Mouse (Mus musculus): Measurements from ENCODE around the gene Srgap2. TPM values are rescaled to one million over a fixed set of nuclear protein-coding genes. Genes with fewer than 3 reads are reported as not detected.
A peak's percentile ranks its signal among the peaks of the same experiment; 100 is the strongest.

Gene Srgap2
- polyA plus RNA-seq, 1 experiment from 2014 or later = 17.7 TPM

DNA sequence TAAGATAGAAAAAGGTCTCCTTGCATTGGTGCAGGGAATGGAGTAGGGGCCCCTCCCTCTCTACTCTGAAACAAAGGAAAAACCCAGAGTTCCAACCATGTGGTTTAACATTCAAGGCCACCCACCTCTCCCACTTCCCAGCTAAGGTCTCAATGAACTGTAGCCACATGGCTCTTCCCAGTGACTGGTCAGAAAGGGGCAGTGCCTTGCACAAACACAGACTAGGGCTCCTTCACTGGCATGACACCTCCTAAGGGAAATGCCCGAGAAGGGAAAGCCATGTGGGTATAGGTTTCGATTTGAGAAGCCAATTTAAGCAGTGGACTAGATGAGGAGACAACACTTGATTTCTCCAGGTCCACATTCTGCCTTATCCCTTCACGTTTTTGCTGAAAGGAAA, 3.4 kb downstream of the Srgap2 start:
- Histone ChIP-seq H3K9me3 (no peaks in the 10 kb centered on the region), H3K36me3 (no peaks in the 10 kb centered on the region), H3K4me1 (replicated peaks) (peaks cover 55% of the 10 kb centered on the region), H3K4me2 (peak overlapping the region; percentile 92), H3K4me3 (peak overlapping the region; percentile 77), H3K27ac (no peak overlapping the region), H3K27me3 (no peaks in the 10 kb centered on the region), H3K9ac (peak overlapping the region; percentile 87)
- 33% methylated on average over 3 of the region's 3 CpGs for WGBS
- no peak for ATAC-seq (ENCODE audit: low FRiP score)

DNA sequence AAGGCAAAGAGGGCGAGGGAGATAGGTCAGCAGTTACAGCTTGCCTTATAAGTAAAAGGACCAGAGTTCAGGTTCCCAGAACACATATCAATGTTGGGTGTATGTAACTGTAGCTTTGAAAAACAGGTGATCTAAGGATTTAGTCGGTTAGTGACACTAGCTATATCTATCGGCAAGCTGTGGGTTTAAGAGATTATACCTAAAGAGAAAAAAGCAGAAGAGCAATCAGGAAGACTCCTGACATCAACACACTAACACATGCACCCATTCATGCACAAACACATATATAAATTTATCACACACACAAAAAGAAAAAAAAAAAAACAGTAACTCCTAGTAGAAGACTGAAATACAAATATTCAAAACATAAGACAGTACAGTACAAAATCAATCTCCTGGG, 10.6 kb downstream of the Srgap2 start:
- H3K27me3 ChIP-seq = no peaks in the 10 kb centered on the region
- no peak overlapping the region for H3K27ac ChIP-seq
- no peaks in the 10 kb centered on the region for H3K9me3 ChIP-seq
- H3K36me3 ChIP-seq = no peaks in the 10 kb centered on the region
- no peak overlapping the region for H3K4me3 ChIP-seq
- WGBS = 94% methylated on average over 3 of the region's 3 CpGs
- no peak overlapping the region for H3K4me2 ChIP-seq
- no peak overlapping the region for H3K9ac ChIP-seq
- ATAC-seq (ENCODE audit: low FRiP score) = no peak
- peaks cover 16% of the 10 kb centered on the region for H3K4me1 ChIP-seq (replicated peaks)

DNA sequence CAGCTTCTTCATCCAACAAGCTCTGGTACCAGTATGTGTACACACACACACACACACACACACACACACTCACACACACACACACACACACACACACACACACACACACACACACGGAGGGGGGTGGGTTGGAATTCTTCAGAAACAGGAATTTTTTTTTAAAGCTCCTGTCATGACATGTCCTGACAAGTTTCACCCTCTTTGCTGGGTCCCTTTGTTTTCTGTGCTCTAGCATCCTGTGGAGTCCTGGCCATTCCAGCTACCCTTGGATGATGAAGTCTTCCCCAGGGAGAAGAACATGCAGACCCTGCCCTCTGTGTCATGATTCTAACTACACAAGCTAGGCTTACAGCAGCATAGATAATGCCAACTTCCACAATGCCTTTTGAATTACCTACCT, 13.0 kb downstream of the Srgap2 start:
- Histone ChIP-seq H3K4me1 (replicated peaks) (0 out of 2 replicates have a peak, but pooled peaks cover 3% of the 10 kb centered on the region), H3K27ac (no peak overlapping the region), H3K27me3 (no peaks in the 10 kb centered on the region), H3K36me3 (no peaks in the 10 kb centered on the region), H3K9ac (no peak overlapping the region), H3K4me2 (no peak overlapping the region), H3K9me3 (no peaks in the 10 kb centered on the region), H3K4me3 (no peak overlapping the region)
- no peak for ATAC-seq (ENCODE audit: low FRiP score)
- WGBS = 83% methylated on average over 1 of the region's 1 CpGs

DNA sequence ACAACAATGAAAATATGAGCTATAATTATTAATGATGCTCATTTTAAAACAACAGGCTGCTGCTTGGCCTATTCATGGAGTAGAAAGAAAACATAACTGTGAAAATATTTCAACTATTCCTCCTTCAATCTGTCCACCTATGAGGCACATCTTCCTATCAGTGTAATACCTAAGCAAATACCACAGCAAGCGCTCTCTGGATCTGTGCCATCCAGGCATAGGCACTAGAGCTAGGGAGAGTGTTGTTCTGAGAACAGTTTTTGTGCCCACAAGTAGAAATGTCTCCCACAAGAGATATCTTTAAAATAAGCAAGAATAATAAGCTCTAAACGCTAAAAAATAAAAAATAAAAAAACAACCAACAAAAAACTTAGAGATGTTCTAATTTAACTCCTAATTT, 14.0 kb downstream of the Srgap2 start:
- no peaks in the 10 kb centered on the region for H3K9me3 ChIP-seq
- no peak for ATAC-seq (ENCODE audit: low FRiP score)
- H3K4me3 ChIP-seq = no peak overlapping the region
- no peak overlapping the region for H3K9ac ChIP-seq
- 0 out of 2 replicates have a peak, but pooled peaks cover 3% of the 10 kb centered on the region for H3K4me1 ChIP-seq (replicated peaks)
- H3K27ac ChIP-seq = no peak overlapping the region
- no peak overlapping the region for H3K4me2 ChIP-seq
- 94% methylated on average over 2 of the region's 2 CpGs for WGBS
- no peaks in the 10 kb centered on the region for H3K36me3 ChIP-seq
- H3K27me3 ChIP-seq = no peaks in the 10 kb centered on the region

DNA sequence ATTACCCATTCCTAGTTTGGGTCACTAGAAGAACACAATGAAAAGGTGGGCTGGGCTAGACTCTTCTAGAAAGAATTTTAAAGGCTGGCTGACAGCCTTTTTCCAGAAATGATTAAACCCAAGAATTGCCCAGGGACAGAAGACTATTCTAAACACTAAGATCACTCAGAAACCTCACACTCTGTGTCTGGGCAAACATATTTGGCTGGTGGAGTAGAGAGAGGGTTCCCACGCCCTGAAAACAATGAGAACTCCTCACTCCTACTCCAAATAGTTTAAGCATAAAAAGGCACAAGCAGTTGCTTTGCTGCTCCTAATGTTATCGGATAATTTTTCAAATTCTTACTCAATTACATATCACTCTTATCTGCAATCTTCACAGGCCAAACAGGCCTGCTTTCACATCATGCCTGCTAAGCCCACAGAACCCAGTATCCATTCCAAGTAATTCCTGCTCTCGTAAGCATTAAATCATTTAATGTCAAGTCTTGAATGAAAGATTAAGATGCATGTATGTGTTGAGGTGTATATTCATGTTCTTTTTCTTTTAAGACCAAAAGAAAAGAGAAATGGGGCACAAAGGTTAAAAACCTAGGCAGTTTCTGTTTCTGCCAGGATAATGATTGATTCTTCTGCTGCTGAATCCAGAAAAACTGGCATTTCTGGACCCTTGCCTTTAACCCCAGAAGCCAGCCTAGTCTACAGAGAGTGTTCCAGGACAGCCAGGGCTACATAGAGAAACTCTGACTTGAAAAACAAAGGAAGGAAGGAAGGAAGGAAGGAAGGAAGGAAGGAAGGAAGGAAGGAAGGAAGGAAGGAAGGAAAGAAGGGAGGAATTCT, 15.3 kb downstream of the Srgap2 start:
- 0 out of 2 replicates have a peak, but pooled peaks cover 3% of the 10 kb centered on the region for H3K4me1 ChIP-seq (replicated peaks)
- 76% methylated on average over 3 of the region's 3 CpGs for whole genome bisulfite sequencing
- no peaks in the 10 kb centered on the region for H3K9me3 ChIP-seq
- no peaks in the 10 kb centered on the region for H3K27me3 ChIP-seq
- no peak overlapping the region for H3K9ac ChIP-seq
- ATAC-seq (ENCODE audit: low FRiP score) = no peak
- no peak overlapping the region for H3K27ac ChIP-seq
- H3K36me3 ChIP-seq = no peaks in the 10 kb centered on the region
- H3K4me2 ChIP-seq = no peak overlapping the region
- no peak overlapping the region for H3K4me3 ChIP-seq

DNA sequence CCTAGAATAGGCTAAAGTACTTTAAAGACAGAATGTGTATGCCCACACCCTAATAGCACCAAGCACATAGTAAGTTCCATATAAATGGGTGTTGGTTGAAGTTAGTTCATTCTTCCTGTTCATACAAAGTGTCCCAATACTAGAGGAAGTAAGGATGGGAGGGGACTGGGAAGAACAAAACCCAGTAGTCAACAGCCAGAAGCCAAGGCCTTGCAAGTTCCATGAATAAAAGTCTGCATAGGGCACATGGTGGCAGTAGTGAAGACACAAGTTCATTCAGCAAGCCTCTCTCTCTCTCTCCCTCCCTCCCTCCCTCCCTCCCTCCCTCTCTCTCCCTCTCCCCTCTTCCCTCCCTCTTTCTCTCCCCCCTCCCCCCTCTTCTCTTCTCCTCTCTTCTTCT, 16.0 kb downstream of the Srgap2 start:
- H3K4me3 ChIP-seq = no peak overlapping the region
- H3K9ac ChIP-seq = no peak overlapping the region
- ATAC-seq (ENCODE audit: low FRiP score) = no peak
- H3K4me1 ChIP-seq (replicated peaks) = 0 out of 2 replicates have a peak, but pooled peaks cover 3% of the 10 kb centered on the region
- H3K27me3 ChIP-seq = no peaks in the 10 kb centered on the region
- H3K27ac ChIP-seq = no peak overlapping the region
- H3K36me3 ChIP-seq = no peaks in the 10 kb centered on the region
- no peak overlapping the region for H3K4me2 ChIP-seq
- no peaks in the 10 kb centered on the region for H3K9me3 ChIP-seq

DNA sequence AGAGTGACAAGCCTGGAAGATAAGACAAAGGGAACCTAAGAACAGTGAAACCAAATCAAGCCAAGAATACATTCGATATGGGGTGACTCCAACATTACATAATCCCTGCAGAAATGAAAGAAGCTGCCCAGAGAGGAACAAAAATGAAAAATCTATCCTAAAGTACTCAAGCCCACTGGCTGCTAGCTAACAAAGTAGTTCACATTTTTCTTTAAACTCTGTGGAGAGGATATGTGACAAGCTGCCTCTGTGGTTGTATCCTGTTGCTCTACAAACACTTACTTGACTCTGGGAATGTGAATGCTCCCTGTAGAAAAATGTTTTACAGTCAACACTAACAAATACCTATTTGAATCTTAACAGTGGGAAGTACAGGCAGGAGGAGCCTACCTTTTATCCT, 25.5 kb downstream of the Srgap2 start:
- Histone ChIP-seq H3K4me3 (no peak overlapping the region), H3K27me3 (no peaks in the 10 kb centered on the region), H3K9me3 (no peaks in the 10 kb centered on the region), H3K4me1 (replicated peaks) (no peaks in the 10 kb centered on the region), H3K27ac (no peak overlapping the region), H3K4me2 (no peak overlapping the region), H3K36me3 (no peaks in the 10 kb centered on the region), H3K9ac (no peak overlapping the region)
- ATAC-seq (ENCODE audit: low FRiP score) = no peak
- WGBS = 87% methylated on average over 1 of the region's 1 CpGs

DNA sequence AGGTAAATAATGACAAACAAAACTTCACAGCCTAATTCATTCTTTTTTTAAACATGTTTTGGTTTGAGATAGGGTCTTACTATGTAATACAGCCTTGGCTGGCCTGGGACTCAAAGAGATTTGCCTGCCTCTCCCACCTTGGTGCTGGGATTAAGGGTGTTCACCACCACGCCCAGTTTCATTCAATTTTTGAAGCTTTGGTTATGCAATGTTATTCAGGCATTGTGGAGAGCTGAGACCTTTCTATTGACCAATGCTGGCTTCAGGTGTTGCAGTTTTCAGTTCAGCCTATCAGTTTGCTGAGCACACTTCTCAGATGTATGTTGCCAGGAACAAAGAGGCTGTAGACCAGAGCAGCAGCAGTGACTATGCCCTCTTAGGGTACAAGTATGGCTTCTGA, 28.9 kb downstream of the Srgap2 start:
- 97% methylated on average over 1 of the region's 1 CpGs for WGBS
- no peak overlapping the region for H3K27ac ChIP-seq
- no peak overlapping the region for H3K9ac ChIP-seq
- no peak for ATAC-seq (ENCODE audit: low FRiP score)
- no peaks in the 10 kb centered on the region for H3K36me3 ChIP-seq
- no peak overlapping the region for H3K4me2 ChIP-seq
- H3K9me3 ChIP-seq = no peaks in the 10 kb centered on the region
- H3K4me1 ChIP-seq (replicated peaks) = 0 out of 2 replicates have a peak, but pooled peaks cover 6% of the 10 kb centered on the region
- no peak overlapping the region for H3K4me3 ChIP-seq
- no peaks in the 10 kb centered on the region for H3K27me3 ChIP-seq

DNA sequence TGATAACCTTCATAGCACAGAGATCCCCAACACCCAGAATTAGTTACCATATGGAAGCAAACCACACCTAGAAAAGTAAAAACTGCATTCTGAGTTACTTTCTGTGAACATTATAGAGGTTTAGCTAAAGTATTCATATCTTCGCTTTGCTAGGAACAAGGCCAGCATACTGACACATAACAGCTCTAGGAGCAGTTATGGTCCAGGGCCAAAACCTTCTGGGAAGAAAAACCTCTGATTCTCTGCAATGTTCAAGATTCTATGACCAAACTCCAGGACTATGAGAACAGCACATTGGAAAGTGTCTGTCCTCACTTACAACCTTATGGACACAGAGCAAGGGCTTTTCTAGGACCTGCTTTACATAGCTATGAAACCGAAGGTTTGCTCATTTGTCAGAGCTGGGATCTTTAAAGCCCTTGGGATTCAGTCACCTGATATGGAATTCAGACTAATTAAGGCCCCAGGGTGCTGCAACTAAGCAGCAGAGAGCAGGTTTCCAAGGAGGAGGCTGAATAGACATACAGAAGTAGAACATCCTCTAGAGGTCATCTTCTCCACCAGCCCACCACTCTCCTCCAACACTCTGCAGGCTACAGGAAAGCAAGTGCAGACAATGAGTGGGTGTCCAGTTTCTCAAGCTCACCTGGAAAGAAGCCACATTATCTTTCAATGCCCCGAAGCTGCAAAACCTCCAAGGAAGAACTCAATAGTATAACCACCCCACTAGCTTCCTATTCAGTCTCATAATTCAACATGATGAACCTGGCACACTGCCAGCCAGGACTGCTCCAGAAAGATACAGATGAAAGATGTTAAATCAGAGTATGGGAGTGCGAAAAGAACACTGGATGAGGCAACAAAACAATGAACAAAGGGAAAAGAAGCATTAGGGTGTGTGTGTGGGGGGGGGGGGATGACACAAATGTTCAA, 32.9 kb downstream of the Srgap2 start:
- whole genome bisulfite sequencing = 88% methylated on average over 4 of the region's 4 CpGs
- Histone ChIP-seq H3K27me3 (no peaks in the 10 kb centered on the region), H3K27ac (no peak overlapping the region), H3K9ac (no peak overlapping the region), H3K4me1 (replicated peaks) (peaks cover 20% of the 10 kb centered on the region), H3K4me2 (no peak overlapping the region), H3K4me3 (no peak overlapping the region), H3K9me3 (no peaks in the 10 kb centered on the region), H3K36me3 (no peaks in the 10 kb centered on the region)
- no peak for ATAC-seq (ENCODE audit: low FRiP score)

DNA sequence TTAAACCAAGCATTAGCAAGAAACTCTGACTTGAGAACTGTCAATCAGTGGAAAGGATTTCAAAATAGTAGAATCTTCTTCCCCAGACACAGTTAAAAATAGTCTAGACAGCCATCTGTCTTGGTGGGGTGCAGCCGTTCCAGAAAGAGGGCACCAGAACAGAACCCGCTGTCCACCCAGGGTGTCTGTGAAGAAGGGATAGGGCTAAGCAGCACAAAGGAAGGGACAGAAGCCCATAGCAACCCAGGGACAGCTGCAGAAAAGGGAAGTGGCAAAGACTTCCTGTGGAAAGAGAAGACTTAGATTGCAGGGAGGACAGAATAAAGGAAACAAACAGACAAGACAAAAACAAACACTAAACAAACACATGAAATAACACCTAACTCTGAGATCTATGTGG, 34.8 kb downstream of the Srgap2 start:
- ATAC-seq (ENCODE audit: low FRiP score) = no peak
- H3K9ac ChIP-seq = no peak overlapping the region
- no peak overlapping the region for H3K4me2 ChIP-seq
- peaks cover 21% of the 10 kb centered on the region for H3K4me1 ChIP-seq (replicated peaks)
- 50% methylated on average over 2 of the region's 2 CpGs for WGBS
- H3K36me3 ChIP-seq = no peaks in the 10 kb centered on the region
- H3K4me3 ChIP-seq = no peak overlapping the region
- no peaks in the 10 kb centered on the region for H3K27me3 ChIP-seq
- peak overlapping the region; percentile 35; the same call in 1 of the 2 replicates for H3K27ac ChIP-seq
- H3K9me3 ChIP-seq = no peaks in the 10 kb centered on the region

DNA sequence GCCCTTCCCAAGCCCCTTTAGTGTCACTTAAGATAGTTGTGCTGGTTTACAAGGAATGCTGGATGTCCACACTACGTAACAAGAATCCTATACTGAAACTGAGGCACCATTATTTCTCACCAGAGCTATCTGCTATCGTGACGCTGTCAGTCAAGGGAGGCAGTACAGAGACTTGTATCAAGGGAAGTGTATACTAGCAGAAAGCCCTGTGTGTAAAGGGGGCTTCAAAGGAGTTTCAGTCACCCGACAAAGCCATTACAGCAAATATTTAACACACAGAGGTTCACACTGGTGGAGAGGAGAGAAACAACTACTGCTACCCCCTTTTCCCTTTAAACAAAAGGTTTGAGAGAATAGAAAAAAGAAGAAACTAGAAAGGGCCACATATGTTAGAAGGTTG, 35.6 kb downstream of the Srgap2 start:
- Histone ChIP-seq H3K4me3 (no peak overlapping the region), H3K4me2 (no peak overlapping the region), H3K9ac (no peak overlapping the region), H3K4me1 (replicated peaks) (peaks cover 27% of the 10 kb centered on the region), H3K27ac (peak overlapping the region; percentile 44; the same call in 1 of the 2 replicates), H3K27me3 (no peaks in the 10 kb centered on the region), H3K36me3 (no peaks in the 10 kb centered on the region), H3K9me3 (no peaks in the 10 kb centered on the region)
- no peak for ATAC-seq (ENCODE audit: low FRiP score)
- WGBS = 34% methylated on average over 4 of the region's 4 CpGs

DNA sequence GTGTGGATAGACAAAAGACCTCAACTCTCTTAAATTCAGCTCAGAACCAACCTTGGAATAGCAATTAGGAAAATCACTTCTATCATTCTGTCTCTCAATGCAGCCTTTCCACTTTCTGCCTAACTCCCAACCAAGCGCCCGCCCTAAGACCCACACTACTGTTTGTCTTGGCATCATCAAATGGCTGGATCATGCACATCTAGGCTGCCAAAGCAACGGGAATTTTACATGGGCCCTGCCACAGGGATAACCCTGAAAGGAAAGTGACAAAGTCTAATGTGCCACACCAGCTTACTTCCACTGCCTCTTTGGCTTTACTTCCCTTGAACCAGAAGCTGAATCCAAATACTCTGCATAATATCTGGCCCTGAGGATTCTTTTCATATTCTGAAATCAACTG, 37.8 kb downstream of the Srgap2 start:
- Histone ChIP-seq H3K4me1 (replicated peaks) (peaks cover 23% of the 10 kb centered on the region), H3K27ac (no peak overlapping the region), H3K36me3 (no peaks in the 10 kb centered on the region), H3K9me3 (no peaks in the 10 kb centered on the region), H3K27me3 (no peaks in the 10 kb centered on the region), H3K4me2 (no peak overlapping the region), H3K9ac (no peak overlapping the region), H3K4me3 (no peak overlapping the region)
- WGBS = 90% methylated on average over 3 of the region's 3 CpGs
- no peak for ATAC-seq (ENCODE audit: low FRiP score)

All from hindbrain, embryonic 13.5 days (tissue).